Mouse (Mus musculus): Measurements from ENCODE around the gene Cd300lg.

DNA sequence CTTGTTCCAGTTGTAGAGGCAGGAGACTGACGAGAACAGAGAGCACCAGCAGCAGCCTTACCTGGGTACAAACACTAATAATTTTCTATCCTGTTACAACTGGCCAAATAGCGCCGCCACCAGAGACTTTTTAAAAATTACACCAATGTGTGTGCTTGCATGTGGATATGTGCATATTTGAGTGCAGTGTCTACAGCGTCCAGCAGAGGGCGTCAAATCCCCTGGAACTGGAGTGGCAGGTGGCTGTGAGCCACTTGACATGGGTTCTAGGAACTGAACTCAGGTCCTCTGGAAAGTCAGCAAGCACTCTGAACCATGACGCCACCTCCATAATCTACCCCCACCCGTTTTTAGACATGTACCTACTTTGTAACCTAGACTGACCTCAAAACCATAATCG lies 37.1 kb upstream of the Cd300lg start:
- TF ChIP-seq POLR2A (IDR thresholded peaks at IDR 0.05; ENCODE audit: insufficient read depth, low read depth, low read length) (no peak), CTCF (IDR thresholded peaks at IDR 0.05; ENCODE audit: insufficient read depth, low read depth, low read length) (0 out of 2 replicates have a peak, but pooled peaks have one; percentile 27)

Data from olfactory bulb, adult 2 months (tissue).